Mouse (Mus musculus) forebrain, embryonic 13.5 days (tissue): ENCODE results near the gene Kalrn. TPM values are rescaled to one million over a fixed set of nuclear protein-coding genes. Genes with fewer than 3 reads are reported as not detected.

Experiments
- ATAC-seq: fragments of 200-750 bp; cut with Nextera tagmentation; 2 replicates; pipeline ENCODE4 v1.8.0; 2017
- H3K27ac ChIP-seq: fragments of 300-500 bp; sonication (generic); 2 replicates; pipeline ENCODE4 v1.5.1; 2015; ENCODE audit warnings: inconsistent platforms, mild to moderate bottlenecking, moderate library complexity
- H3K27me3 ChIP-seq: fragments of 300-500 bp; sonication (generic); 2 replicates; pipeline ENCODE4 v1.6.1; 2015; ENCODE audit warnings: mild to moderate bottlenecking, inconsistent platforms
- H3K36me3 ChIP-seq: fragments of 300-500 bp; sonication (generic); 2 replicates; pipeline ENCODE4 v1.6.1; 2015; ENCODE audit warnings: mild to moderate bottlenecking, inconsistent platforms; ENCODE audit not compliant: poor library complexity, severe bottlenecking
- H3K4me1 ChIP-seq: fragments of 300-500 bp; sonication (generic); 2 replicates; pipeline ENCODE4 v1.6.1; 2015; ENCODE audit warnings: inconsistent platforms
- H3K4me2 ChIP-seq: fragments of 300-500 bp; sonication (generic); 2 replicates; pipeline ENCODE4 v1.6.1; 2015; ENCODE audit warnings: inconsistent platforms, mild to moderate bottlenecking, moderate library complexity
- H3K4me3 ChIP-seq: fragments of 300-500 bp; sonication (generic); 2 replicates; pipeline ENCODE4 v1.5.1; 2015; ENCODE audit warnings: mild to moderate bottlenecking, inconsistent platforms
- H3K9ac ChIP-seq: fragments of 300-500 bp; sonication (generic); 2 replicates; pipeline ENCODE4 v1.6.1; 2015; ENCODE audit warnings: mild to moderate bottlenecking, inconsistent platforms
- H3K9me3 ChIP-seq: fragments of 300-500 bp; sonication (generic); replicated peaks from 2 replicates; pipeline ENCODE4 v1.6.1; 2016; ENCODE audit warnings: inconsistent platforms
- WGBS: fragments of 180-500 bp; shearing (Covaris S2); methylation state at CpG from one replicate; pipeline ENCODE4 v1.1.7; 2015; 5-methylcytosine and 5-hydroxymethylcytosine counted together
- polyA plus RNA-seq: library from polyadenylated mRNA; unstranded; fragments of >200 nt; fragmentation: Nextera tagmentation; extraction: Ambion mirVana; gene quantifications from 2 replicates; pipeline ENCODE4 v1.2.1, GENCODE M21; 2015

Kalrn gene
- polyA plus RNA-seq, 1 experiment from 2014 or later = 31.5 TPM

DNA sequence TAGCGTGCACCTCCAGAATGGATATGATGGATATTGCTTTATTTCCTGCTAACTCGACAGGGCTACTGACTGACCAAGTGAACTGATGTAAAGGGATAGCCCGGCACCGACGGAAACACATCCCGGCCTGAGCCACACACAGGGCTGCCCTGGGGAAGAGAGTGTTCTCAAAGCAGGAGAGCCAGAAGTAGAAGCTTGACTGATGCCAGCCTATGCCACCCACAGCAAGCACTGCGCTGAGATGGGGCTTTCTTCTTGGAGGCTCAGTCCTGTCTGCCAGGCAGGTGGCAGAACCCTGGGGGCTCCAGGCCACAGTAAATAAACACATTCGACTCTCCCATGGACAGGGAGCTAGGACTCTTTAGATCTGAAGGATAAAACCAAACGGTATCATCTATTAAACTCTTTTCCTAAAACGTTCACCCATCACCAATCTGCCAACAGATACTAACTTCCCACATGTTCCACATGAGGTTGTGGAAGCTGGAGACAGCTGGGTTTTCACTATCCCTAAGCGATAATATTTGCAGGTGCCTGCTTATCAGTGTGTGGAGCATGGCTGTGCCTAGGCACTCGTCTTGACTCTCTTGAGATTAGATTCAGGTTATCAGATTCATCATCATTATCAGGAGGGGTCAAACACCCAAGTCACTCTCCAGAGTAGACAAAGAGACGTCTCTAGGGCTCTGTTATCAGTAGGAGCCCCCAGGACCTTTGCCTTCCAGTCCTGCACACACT lies 526.9 kb downstream of the Kalrn start:
- peaks cover 9% of the 10 kb centered on the region; the same call in 1 of the 2 replicates for H3K4me1 ChIP-seq
- H3K9ac ChIP-seq = no peak overlapping the region
- H3K27ac ChIP-seq = no peak overlapping the region
- no peak for ATAC-seq
- H3K9me3 ChIP-seq = no peaks in the 10 kb centered on the region
- H3K27me3 ChIP-seq = no peaks in the 10 kb centered on the region
- H3K4me3 ChIP-seq = no peak overlapping the region
- no peak overlapping the region for H3K4me2 ChIP-seq
- 92% methylated on average over 13 of the region's 13 CpGs for WGBS
- peaks cover 56% of the 10 kb centered on the region for H3K36me3 ChIP-seq

DNA sequence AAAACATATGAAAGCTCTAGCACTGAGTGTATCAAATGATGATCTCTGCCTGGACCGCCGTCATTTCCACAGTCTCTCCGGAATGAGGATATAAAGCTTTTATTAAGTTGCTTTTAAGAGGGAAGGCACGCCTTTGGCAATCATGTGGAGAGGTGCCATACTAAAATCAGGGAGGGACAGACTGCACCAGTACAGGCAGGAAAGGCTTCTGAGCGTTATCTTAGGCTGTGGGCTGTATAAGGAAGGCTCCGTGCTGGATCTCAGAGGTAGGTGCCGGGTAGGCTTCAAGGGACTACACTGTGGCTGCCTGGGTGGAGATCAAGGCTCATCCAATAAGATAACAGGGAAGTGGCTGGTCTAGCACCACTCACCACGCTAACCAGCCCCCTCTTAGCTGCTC lies 528.8 kb downstream of the Kalrn start:
- peaks cover 59% of the 10 kb centered on the region for H3K36me3 ChIP-seq
- 89% methylated on average over 8 of the region's 8 CpGs for WGBS

DNA sequence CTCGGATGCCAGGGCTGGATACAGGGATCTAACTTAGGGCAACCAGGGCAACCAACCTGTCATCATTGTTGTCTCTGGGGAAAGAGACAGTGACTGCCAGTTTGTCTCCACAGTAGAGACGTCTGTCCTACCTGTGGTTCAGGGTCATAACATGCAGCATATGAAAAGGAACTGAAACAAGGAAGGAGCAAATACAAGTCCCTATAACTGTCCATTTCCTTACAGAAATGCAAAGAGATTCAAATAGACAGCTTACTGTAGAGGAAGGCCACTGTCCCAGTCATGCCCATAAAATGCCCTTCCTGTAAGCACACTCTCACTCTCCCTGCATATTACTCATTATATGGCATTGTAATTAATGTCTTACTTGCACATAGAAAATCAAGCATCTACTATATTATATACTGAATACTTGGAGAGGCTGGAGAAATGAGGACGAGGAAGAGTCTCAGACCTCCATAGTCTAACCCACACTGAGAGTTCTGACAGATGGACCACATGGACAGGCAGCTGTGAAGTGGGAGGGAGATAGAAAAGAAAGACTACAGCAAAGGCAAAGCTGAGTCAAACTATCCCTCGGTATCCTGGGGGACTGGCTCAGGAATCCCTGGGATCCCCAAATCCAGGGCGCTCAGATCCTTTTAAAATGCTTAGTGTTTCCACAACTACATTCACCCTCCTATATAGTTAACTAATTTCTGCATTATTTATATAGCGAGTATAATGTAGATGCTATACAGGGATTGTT lies 530.1 kb downstream of the Kalrn start:
- no peak overlapping the region for H3K27ac ChIP-seq
- 85% methylated on average over 6 of the region's 6 CpGs for WGBS
- H3K4me1 ChIP-seq = no peaks in the 10 kb centered on the region
- H3K4me2 ChIP-seq = no peak overlapping the region
- no peaks in the 10 kb centered on the region for H3K27me3 ChIP-seq
- ATAC-seq = no peak
- H3K9ac ChIP-seq = no peak overlapping the region
- H3K36me3 ChIP-seq = peaks cover 61% of the 10 kb centered on the region
- H3K9me3 ChIP-seq = no peaks in the 10 kb centered on the region
- H3K4me3 ChIP-seq = no peak overlapping the region

More for the DNA sequence above, 528.8 kb downstream of the Kalrn start:
- no peak for ATAC-seq
- no peak overlapping the region for H3K4me2 ChIP-seq
- H3K9ac ChIP-seq = no peak overlapping the region
- no peaks in the 10 kb centered on the region for H3K9me3 ChIP-seq
- H3K4me1 ChIP-seq = no peaks in the 10 kb centered on the region
- H3K27ac ChIP-seq = no peak overlapping the region
- H3K4me3 ChIP-seq = no peak overlapping the region
- no peaks in the 10 kb centered on the region for H3K27me3 ChIP-seq

DNA sequence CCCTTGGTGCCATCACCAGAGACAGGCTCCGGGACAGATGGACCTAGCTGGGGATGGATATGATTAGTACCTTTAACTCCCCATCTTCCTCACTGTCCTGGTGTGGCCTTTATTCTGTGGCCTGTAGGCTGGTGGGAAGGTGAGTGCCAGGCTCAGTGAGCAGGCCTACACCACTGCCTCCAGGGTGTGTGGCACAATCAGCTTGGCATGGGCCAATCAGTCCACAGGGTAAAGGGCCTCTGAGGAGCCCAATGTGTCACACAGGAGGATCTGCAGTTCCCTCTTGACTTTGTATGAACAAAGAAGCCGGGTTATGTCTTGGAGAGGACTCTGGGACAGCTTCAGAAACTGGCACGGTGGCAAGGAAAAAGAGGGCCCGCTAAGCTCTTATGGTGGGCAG lies 530.7 kb downstream of the Kalrn start:
- H3K9me3 ChIP-seq = no peaks in the 10 kb centered on the region
- no peak overlapping the region for H3K9ac ChIP-seq
- H3K4me1 ChIP-seq = no peaks in the 10 kb centered on the region
- 99% methylated on average over 4 of the region's 4 CpGs for WGBS
- H3K36me3 ChIP-seq = peaks cover 67% of the 10 kb centered on the region
- no peak overlapping the region for H3K4me3 ChIP-seq
- no peak for ATAC-seq
- H3K27me3 ChIP-seq = no peaks in the 10 kb centered on the region
- H3K27ac ChIP-seq = no peak overlapping the region
- no peak overlapping the region for H3K4me2 ChIP-seq

DNA sequence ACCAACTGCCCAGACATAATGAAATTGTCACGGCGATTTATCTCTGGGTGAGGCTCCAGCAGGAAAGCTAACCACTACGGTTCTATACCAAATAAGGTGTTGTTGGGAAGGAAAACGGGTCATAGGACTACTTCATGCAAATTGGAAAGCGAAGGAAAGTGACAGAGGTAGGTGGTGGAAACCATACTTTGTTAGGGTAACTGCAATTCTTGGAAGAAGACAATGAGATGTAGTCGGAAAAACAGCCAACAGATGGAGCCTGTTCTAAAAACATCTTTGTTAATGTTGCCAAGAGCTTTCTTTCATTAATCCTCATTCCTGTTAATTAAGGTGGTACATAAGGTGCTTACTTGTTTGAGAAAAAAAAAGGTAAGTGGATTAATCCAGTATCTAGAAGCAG lies 533.1 kb downstream of the Kalrn start:
- H3K9ac ChIP-seq = no peak overlapping the region
- 75% methylated on average over 6 of the region's 6 CpGs for WGBS
- no peak overlapping the region for H3K4me2 ChIP-seq
- no peak overlapping the region for H3K27ac ChIP-seq
- ATAC-seq = no peak
- no peaks in the 10 kb centered on the region for H3K4me1 ChIP-seq
- peaks cover 54% of the 10 kb centered on the region for H3K36me3 ChIP-seq
- no peak overlapping the region for H3K4me3 ChIP-seq
- no peaks in the 10 kb centered on the region for H3K27me3 ChIP-seq
- no peaks in the 10 kb centered on the region for H3K9me3 ChIP-seq

DNA sequence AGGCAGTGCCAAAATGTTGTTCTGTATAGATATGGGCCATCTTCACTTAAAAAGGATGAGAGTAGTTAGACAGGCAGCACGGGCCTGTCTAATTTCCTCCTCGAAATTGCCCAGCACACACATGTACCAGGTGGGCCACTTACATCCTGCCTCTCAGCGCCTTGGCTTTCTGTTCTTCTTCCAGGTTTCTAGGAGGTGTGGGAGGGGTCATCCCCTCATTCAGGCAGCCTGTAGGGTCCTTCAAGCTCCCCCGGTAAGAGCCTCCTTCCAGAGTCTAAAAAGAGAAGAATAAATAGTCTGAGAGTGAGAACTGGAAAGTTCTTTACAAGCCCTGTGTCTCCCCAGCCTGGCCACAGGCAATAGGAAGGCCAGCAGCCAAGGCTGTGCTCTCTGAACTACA lies 533.6 kb downstream of the Kalrn start:
- 89% methylated on average over 4 of the region's 4 CpGs for WGBS
- no peak for ATAC-seq
- Histone ChIP-seq H3K27me3 (no peaks in the 10 kb centered on the region), H3K36me3 (peaks cover 57% of the 10 kb centered on the region), H3K9me3 (no peaks in the 10 kb centered on the region), H3K4me2 (no peak overlapping the region), H3K4me3 (no peak overlapping the region), H3K27ac (no peak overlapping the region), H3K4me1 (no peaks in the 10 kb centered on the region), H3K9ac (no peak overlapping the region)

DNA sequence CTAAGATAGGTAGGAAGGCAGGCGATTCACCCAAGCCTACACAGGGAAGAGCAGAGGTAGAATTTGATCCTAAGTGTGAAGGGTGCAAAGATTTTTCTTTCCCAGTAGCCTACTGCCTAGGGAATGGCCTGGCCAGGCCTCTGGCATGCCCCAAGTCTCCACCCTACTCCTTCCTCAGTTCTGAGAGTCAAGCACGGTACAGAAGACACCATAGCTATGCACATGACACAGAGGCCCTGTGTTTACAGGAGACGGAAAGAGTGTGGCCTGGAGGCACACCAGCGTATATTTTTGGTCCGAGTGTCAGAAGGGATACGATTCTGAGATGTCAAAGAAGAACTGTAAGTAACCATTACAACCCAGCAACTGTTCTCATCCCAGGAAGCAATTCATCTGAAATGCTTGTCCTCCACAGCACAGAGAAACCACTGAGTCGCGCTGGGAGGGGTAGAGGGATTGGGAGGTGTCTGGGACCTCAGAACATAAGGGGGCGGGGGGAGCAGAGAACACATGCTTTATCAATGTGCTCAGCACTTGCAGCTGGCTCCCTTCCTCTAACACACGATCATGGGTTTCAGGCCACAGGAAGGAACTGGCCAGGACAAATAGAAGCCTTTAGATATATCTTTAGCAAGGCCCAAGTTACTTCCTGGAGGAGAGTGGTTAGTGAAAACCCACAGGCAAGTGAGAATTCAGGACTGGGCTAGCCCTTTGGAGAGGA lies 536.8 kb downstream of the Kalrn start:
- Histone ChIP-seq H3K36me3 (peaks cover 67% of the 10 kb centered on the region), H3K4me1 (no peaks in the 10 kb centered on the region), H3K4me3 (no peak overlapping the region), H3K27ac (no peak overlapping the region), H3K27me3 (no peaks in the 10 kb centered on the region), H3K9ac (no peak overlapping the region), H3K4me2 (no peak overlapping the region), H3K9me3 (no peaks in the 10 kb centered on the region)
- 94% methylated on average over 10 of the region's 10 CpGs for WGBS
- no peak for ATAC-seq

DNA sequence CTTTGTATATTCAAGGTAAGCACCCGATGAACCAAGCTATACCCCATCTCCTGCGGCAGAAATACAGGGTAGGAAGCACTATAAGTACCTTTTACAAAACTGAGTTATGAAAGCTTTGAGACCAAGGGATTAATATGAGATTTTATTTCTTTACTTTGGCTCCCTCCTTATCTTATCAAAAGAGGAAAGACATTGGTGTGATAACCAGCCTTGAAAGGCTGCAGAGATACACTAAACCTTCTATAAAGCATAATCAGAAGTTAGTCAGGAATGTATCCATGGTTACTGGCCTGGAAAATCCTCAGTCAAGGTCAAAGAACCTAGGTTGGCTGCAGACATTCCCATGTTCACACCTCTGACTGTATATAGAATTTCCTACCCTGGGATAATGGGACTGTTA lies 537.6 kb downstream of the Kalrn start:
- H3K36me3 ChIP-seq = peaks cover 74% of the 10 kb centered on the region
- ATAC-seq = no peak
- no peak overlapping the region for H3K9ac ChIP-seq
- H3K4me1 ChIP-seq = no peaks in the 10 kb centered on the region
- H3K27ac ChIP-seq = no peak overlapping the region
- H3K4me2 ChIP-seq = no peak overlapping the region
- H3K4me3 ChIP-seq = no peak overlapping the region
- no peaks in the 10 kb centered on the region for H3K9me3 ChIP-seq
- 100% methylated on average over 2 of the region's 2 CpGs for WGBS
- H3K27me3 ChIP-seq = no peaks in the 10 kb centered on the region

DNA sequence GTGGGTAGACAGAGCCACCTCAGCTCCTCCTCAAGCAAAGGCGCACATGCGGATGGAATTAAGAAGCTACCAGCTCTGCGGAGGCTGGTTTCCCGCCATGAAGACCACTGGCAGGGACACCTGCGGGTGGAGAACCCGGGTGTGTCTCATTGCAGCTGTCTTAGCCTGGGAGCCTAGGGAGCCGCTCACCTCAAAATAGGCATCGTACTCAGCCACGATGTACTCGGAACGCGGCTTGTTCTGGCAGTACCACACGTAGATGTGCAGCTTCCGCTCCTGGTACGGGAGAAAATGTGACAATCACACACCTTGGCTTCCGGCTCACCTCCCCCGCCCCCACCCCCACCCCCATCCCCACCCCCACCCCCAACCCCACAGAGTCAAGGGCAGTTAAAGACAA lies 539.1 kb downstream of the Kalrn start:
- Histone ChIP-seq H3K9ac (no peak overlapping the region), H3K4me1 (no peaks in the 10 kb centered on the region), H3K4me3 (no peak overlapping the region), H3K4me2 (no peak overlapping the region), H3K27me3 (no peaks in the 10 kb centered on the region), H3K36me3 (peaks cover 68% of the 10 kb centered on the region), H3K27ac (no peak overlapping the region), H3K9me3 (no peaks in the 10 kb centered on the region)
- WGBS = 95% methylated on average over 17 of the region's 17 CpGs
- ATAC-seq = no peak

DNA sequence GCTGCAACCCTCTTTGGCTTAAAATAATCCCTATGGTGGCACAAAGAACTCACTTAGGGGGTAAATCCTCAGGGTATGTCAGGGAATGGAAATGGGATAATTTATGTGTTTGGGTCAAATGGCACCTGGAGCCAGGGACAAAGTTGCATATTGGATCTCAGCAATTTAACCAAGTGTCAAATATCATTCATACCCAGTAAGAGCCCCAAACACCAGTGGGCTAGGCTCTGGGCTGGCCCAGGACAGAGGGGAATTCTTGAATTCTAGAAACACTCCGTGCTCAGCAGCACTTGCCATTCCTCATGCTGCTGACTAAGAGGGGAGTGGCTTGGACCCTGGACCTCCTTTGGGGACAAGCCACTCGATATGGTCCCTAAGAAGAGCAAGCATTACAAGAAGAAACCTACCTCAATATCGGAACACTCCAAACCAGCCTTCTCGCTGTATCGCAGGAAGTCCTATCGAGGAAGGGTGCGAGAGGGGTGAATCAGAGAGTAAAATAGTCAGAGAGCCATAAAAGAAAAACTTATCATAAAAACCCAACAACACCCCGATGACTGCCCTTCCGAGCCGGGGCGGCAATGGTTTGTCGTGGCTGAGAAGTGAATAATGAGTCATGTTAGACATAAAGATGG lies 541.2 kb downstream of the Kalrn start:
- Histone ChIP-seq H3K9me3 (no peaks in the 10 kb centered on the region), H3K9ac (no peak overlapping the region), H3K27ac (no peak overlapping the region), H3K4me2 (no peak overlapping the region), H3K4me1 (no peaks in the 10 kb centered on the region), H3K36me3 (peaks cover 70% of the 10 kb centered on the region), H3K4me3 (no peak overlapping the region), H3K27me3 (no peaks in the 10 kb centered on the region)
- 95% methylated on average over 12 of the region's 12 CpGs for WGBS
- no peak for ATAC-seq

DNA sequence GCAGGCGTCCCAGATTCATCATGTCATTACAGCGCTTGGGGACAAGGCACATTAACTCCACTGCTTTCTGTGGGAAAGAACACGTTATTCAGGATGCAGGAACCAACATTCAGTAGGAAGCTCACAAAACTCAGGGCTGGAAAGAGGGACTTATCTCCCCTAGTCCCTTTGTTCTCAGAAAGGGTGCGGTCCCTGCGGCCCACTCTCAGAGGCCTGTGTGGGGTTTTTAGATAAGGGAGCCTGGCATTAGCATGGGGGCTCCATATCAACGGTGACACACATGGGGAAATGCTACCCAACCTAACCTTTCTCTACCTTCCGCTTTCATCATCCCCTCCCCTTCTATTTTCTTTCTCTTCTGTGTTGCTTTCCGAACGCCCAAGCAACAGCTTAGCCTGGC lies 541.8 kb downstream of the Kalrn start:
- Histone ChIP-seq H3K36me3 (peaks cover 76% of the 10 kb centered on the region), H3K4me2 (no peak overlapping the region), H3K4me3 (no peak overlapping the region), H3K9ac (no peak overlapping the region), H3K27me3 (no peaks in the 10 kb centered on the region), H3K9me3 (no peaks in the 10 kb centered on the region), H3K4me1 (no peaks in the 10 kb centered on the region), H3K27ac (no peak overlapping the region)
- 86% methylated on average over 9 of the region's 9 CpGs for WGBS
- ATAC-seq = no peak

DNA sequence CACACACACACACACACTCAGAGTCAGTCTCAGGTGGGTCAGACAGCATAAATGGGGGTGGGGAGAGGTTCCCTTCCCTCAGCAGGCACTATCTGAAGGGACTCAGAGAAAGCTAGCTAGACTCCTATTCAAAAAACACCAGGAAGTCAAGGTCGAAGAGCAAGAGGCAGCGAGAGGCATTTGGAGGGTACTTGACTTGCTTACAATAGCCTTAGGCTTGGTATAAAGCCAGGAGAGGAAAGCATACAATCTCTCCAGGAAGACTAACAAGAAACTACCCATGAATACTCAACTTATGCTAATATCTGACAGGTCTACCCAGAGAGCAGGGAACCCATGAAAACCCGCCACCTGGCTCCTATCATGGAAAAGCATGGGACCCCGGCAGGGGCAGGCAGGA lies 543.0 kb downstream of the Kalrn start:
- no peak overlapping the region for H3K4me3 ChIP-seq
- no peaks in the 10 kb centered on the region for H3K9me3 ChIP-seq
- peaks cover 80% of the 10 kb centered on the region for H3K36me3 ChIP-seq
- WGBS = 80% methylated on average over 4 of the region's 4 CpGs
- H3K4me1 ChIP-seq = no peaks in the 10 kb centered on the region
- H3K9ac ChIP-seq = no peak overlapping the region
- no peak overlapping the region for H3K4me2 ChIP-seq
- H3K27ac ChIP-seq = no peak overlapping the region
- no peaks in the 10 kb centered on the region for H3K27me3 ChIP-seq
- ATAC-seq = no peak
